Mouse (Mus musculus) megakaryocyte, adult 5-6 weeks (primary cell): Measurements from ENCODE around the gene Gdpd3. TPM values are rescaled to one million over a fixed set of nuclear protein-coding genes. Genes with fewer than 3 reads are reported as not detected.
"Not testable (repeated sequence)": the region's sequence is repeated elsewhere in the genome, so short reads cannot be mapped to it uniquely, and the experiment has no call there.

Source experiments
- ATAC-seq: 2 replicates; pipeline ENCODE4 v1.8.0; 2016; ENCODE audit warnings: mild to moderate bottlenecking, inconsistent platforms; ENCODE audit not compliant: poor library complexity, severe bottlenecking
- total RNA-seq, 2 experiments: library from RNA; stranded (forward) in 1 of 2; stranded (reverse) in 1 of 2; fragments of 153-499, 151-499 nt in 1 of 2; fragments of 221-1000, 200-1000 nt in 1 of 2; gene quantifications; 2 replicates each; pipeline versions ENCODE4 v1.2.3 to v1.2.4; 2015 to 2017

The Gdpd3 gene
- total RNA-seq (2015) = 26.8 and 37.3 TPM in 2 replicates
- total RNA-seq (2017) = 57.9 and 71.4 TPM in 2 replicates

DNA sequence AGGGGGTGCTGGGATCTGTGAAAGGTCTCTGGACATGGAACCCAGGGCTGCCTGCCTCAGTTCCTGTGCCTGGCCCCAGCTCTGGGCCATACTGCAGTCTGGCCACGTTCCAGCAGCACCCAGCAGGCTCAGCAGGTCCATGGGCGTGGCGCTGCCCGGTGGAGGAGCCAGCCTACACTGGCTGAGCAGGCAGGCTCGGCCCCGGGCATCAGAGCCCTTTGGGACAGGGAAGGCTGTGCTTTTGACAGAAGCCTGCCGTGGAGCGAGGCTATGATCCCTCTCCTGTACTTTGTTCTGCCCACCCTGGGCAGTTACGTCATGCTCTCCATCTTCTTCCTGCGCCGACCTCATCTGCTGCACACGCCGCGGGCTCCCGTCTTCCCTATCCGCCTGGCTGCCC is at the start of gene Gdpd3:
Gene Gdpd3, plus strand, starts transcription at position 134 of the 400 bp plus-strand sequence.
- ATAC-seq = no peak

DNA sequence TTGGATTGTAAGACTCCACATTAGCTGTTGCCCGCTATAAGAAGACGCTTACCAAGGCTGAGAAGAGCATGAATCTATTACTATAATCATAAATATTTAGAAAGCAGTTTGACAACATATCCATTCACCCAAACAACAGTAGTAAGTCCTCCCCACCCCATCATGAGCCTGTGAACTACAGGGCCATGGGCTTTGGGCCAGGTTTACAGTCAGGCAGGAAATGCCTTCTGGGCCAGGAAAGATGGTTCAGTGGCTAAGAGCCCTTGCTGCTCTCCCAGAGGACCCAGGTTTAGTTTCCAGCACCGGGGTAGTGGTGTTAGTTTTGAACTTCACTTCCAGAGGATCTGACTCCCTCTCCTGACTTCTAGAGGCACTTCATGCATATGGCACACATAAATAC is 48.6 kb upstream of the Gdpd3 start:
- ATAC-seq = no peak

DNA sequence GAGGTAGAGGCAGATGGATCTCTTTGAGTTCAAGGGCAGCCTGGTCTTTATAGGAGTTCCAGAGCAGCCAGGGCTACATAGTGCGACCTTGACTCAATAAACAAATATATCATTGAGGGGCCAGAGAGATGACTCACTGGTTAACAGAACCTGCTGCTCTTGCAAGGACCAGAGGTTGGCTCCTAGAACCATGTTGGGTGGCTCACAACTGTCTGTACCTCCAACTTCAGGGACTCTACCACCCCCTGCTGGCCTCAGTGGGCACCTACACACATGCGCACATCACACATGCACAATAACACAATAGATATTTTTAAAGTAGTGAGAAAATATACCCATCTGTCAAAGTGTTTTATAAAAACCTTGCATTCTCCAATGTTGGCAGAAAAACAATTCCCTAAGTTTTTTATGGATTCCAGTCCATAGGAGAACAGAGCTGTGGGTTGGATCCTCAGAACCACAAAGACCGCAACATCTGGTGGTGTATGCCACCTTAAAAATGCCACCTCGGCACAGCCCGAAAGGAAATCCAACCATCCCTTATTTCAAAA is 47.3 kb upstream of the Gdpd3 start:
- ATAC-seq = no peak

DNA sequence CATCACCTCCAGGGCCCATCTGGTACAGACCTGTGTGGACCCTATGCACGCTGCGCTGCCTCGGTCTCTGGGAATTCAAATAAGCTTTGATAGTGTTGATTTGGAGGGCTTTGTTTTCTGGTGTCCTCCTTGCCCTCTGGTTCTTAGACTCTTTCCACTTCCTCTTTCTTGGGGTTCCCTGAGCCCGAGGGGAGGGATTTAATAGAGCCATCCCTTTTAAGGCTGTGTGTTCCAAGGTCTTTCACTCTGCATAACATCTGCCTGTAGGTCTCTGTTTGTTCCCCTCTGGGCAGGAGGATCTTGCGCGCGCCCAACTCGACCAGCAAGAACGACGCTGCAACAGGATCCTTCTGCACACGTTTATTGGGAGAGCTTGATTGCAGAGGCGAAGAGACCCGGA is 44.5 kb upstream of the Gdpd3 start:
- peak; percentile 74 for ATAC-seq

DNA sequence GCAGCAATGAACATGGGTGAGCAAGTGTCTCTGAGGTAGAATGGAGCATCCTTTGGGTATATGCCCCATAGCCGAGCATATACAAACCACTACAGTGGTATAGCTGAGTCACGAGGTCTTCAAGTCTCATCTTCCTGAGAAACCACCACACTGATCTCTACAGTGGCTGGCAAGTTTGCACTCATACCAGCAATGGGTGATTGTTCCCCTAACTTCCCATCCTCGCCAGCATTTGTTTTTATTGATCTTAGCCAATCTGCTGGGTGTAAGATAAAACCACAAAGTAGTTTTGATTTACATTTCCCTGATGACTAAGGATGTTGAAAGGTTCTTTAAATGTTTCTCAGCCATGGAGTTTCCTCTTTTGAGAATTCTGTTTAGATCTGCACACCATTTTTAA is 41.1 kb upstream of the Gdpd3 start:
- peak; percentile 83 for ATAC-seq

DNA sequence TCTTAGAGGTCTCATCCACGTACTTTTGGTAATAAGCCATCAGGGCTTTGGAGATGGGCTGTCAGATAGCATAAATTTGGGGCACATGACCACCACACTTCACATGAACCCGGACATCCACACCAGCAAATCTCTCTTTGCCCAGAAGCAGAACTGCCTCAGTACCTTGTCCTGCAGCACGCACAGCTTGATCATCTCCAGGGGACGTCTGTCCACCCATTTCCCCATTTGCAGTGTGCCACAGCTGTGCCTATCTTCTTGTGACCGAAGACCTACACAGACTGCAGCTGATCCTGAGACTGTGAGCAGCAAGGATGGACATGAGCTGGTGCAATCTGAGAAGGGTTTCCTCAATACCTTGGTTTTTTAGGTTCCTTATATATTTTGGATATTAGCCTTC is 40.5 kb upstream of the Gdpd3 start:
- ATAC-seq = peak; percentile 74

DNA sequence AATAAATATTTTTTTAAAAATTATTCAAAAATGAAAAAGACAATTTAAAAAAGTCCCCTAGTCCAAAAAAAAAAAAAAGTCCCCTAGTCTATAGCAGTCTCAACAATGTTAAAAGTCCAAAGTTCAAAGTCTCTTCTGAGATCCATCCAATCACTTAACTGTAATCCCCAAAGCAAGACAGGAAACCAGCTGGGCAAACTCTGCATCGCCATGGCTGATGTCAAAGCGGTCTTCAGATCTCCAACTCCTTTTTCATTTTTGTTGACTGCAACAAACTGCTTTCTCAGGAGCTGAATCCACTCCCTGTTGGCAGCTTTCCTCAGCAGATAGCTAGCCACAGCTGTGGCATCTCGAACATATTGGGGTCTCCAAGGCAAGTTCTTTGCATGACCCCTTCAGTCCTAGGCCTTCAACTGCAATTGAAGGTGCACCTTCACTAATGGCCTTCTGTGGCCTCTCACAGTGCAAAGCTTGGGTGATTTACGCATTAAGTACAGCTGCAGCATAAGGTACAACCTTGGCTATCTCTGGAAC is 35.8 kb upstream of the Gdpd3 start:
- not testable (repeated sequence) for ATAC-seq

DNA sequence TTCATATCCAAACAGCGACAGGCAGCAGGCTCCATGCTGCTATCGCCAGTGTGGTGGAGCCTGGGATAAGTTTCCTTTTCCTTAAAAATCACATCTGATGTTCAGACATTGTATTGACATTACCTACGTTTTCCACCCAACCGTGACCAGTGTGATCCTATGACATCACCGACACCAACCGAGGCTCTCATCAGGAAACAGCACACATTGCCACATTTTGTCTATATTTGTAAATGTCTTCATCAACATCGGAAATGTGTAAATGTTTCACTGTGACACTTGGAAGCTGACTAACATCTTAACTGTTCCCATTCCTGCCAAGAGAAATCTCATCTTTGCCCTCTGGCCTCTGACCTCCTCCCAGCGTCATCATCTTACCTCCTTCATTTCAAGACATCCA is 30.0 kb upstream of the Gdpd3 start:
- ATAC-seq = peak; percentile 78

DNA sequence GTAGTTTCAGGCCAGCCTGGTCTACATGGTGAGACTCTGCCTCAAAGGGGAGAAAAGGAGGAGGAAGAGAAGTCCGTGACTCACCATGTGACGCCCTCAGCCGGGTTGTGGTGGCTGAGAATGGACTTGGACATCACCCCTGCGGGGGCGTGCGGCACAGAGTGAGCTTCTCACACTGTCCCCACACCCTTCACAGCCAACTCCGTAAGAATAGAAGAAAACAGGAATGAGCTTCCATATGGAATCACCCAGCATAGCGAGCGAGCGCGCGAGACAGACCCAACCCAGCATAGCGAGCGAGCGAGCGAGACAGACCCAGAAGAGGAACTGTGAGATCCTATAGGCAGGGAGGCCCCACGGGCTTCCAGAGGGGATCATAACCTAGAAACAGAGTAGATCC is 26.6 kb upstream of the Gdpd3 start:
- no peak for ATAC-seq

DNA sequence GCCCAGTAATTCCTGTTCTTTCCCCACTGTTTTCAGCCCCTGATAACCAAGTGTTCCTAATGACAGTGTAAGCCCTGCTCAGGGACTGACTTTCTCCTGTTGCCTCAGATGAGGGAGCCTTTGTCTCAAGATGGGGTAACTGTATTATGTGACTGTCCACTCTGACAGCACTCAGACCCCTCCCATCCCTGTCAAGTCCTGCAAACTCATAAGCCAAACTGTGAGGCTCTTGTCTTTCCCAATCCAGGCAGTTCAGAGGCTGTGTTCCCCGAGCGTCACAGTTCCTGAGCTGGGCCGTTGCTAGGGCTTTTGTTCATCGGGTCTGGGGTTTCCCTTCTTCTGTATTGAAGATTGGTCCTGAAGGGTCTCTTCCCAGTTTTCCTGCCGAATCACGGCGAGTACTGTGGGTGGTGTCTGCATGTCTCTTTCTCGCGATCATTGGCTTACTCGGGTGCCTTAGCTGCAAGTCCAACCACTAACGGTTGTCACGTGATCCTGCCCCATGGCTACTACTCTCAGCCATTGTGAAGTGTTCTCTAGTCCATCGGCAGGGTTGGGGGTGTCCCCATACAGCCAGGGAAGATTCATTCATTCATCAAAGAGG is 25.9 kb upstream of the Gdpd3 start:
- no peak for ATAC-seq

DNA sequence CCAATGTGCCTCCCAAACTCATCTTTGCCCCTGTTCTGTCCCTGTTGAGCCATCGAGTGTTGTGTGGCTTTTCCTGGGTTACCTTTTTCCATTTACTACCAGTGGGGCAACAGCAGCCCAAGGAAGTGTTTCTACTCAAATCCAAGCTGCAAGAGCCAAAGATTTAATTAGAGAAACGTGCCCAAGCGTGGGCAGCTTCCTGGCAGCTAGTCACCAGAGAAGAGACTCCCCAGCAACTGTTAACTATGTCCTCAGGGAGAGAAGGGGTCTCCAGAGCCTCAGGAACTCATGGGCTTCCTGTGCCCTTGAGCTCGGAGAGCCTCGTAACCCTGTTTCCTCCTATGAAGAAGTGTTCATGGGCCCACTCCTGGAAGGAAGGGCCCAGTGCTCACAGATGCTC is 25.2 kb upstream of the Gdpd3 start:
- ATAC-seq = no peak

DNA sequence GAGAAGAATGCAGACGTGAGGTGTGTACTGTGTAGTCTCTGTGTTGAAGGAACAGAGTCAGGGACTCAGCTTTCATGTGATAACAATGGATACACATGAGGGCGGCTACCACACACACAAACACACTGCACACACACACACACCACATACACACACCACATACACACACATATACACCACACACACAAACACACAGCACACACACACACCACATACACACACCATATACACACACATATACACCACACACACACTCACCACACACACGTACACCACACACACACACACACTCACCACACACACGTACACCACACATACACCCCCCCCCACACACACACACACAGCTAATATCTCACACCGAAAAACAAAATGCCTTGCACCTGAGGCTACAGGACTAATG is 24.7 kb upstream of the Gdpd3 start:
- ATAC-seq = no peak

DNA sequence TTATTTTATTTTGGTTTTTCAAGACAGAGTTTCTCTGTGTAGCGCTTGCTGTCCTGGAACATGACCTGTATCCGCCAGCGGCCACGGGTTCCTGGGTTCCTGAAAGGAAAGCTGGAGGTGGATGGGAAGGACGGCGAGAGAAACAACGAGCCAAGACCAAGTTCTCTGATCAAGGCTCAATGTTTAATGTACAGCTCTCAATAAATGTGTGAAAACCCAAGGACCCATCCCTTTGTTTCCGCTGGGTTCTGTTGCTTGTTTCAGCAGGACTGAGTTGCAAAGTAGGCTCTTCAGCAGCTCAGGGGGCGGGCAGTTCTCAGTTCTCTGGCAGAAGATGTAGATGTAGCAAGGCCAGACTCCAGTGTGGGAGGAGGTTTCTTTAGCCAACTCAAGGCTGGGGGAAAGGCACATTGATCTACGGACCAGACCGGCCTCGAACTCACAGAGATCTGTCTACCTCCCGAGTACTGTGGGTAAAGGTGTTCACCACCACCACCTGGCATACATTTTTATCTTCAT is 24.1 kb upstream of the Gdpd3 start:
- ATAC-seq = no peak

DNA sequence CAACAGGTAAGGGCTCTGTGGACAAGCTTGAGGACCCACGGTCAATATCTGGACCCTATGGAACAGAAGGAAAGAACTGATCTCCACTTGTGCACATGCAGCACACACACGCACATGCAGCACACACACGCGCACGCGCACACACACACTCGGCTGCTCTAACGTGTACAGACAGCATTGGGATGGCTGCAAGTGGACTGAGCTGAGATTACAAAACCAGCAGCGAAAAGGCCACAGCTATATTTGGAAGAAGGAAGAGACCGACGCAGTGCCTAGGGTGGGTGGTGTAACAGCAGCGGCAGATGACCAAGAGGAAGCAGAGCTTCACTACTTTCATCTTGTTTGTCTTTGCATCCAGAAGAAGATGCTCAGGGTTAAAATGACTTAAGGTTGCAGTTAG is 20.1 kb upstream of the Gdpd3 start:
- ATAC-seq = peak; percentile 90

DNA sequence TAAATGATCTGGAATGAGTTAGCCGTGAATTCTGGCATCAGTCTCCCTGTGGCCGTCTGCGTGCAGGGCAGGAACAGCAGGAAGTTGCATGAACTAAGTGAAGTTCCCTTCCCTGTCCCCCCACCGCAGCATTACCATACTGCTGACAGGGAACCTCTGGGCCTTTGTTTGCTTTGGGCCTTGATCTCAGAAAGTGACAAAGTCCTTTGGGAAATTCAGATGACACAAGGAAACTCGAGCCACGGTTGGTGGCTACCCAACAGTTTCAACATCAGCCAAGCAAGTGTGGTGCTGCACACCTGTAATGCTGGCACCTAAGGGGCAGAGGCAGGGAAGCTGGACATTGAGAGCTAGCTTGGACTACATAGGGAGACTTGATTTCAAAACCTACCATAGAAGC is 19.3 kb upstream of the Gdpd3 start:
- ATAC-seq = peak; percentile 84

DNA sequence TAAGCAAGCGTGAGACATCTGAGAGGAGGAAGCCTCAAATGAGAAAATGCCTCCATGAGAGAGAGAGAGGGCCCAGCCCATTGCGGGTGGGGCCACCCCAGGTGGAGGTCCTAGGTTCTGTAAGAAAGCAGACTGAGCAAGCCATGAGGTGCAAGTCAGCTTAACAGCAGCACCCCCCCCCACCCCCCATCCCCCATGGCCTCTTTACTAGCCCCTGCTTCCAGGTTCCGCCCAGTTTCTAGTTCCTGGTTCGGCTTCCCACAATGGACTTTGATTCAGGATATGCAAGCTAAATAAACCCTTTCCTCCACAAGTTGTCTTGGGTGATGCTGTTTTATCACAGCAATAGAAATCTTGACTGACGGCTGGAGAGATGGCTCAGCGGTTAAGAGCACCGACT is 17.3 kb upstream of the Gdpd3 start:
- no peak for ATAC-seq

DNA sequence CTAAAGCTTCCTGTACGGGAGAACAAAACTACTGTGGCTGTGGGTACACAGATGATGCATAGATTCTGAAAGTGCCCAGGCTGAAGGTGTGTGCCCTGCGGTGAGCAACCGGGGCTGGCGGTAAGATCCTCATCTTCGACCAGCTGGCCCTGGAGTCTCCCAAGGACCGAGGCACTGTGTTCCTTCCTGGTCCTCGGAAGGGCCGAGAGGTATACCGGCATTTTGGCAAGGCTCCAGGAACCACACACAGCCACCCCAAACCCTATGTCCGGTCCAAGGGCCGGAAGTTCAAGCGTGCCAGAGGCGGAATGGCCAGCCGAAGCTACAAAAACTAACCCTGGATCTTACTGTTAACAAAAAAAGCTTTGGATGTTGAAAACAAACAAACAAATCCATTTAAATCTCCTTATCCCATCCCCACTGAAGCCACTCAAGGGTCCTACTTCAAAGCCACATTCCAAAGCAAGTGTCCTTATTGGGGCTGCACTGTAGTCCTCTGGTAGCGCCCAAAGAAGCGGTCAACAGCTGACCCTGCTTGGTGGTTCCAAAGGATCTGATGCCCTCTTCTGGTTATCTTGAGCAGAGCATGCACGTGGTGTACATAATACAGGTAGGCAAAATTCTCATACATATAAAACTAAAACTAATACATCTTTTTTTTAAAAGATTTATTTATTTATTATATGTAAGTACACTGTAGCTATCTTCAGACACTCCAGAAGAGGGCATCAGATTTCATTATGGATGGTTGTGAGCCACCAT is 16.4 kb upstream of the Gdpd3 start:
- no peak for ATAC-seq

DNA sequence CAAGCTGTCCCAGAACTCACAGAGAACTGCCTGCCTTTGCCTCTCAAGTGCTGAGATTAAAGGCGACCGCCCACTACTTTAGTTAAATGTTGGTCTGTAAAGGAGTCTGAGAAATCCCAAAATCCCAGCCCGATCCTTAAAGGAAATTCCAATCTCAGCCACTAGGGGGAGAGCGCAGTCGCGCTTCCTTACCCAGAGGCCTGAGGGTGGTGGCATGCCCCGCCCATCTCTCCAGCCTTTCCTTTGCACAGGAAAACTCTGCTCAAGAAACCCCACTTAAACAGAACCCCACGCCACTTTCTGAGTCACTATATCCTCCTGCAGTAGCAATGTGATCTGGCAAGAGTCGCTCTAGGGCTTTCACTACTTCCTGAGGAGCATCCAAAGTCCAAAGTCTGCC is 11.3 kb upstream of the Gdpd3 start:
- peak; percentile 67 for ATAC-seq

DNA sequence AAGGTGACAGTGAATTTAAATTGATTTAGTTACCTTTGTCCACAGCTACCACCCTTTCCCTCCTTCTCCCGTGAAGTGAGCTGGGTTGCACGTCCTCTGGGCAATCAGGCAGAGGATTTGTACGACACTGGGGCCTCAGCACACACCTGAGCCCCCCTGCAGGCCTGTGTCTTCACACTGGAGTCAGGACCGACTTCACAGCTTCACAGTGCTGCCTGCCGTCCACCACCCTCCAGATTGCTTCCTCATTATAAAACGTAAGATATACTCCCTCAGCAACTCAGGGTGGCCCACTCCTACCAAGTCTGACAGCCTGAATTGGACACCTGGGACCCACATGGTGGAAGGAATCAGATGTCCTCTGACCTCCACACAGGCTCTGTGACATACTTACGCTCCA is 7.6 kb upstream of the Gdpd3 start:
- ATAC-seq = no peak

DNA sequence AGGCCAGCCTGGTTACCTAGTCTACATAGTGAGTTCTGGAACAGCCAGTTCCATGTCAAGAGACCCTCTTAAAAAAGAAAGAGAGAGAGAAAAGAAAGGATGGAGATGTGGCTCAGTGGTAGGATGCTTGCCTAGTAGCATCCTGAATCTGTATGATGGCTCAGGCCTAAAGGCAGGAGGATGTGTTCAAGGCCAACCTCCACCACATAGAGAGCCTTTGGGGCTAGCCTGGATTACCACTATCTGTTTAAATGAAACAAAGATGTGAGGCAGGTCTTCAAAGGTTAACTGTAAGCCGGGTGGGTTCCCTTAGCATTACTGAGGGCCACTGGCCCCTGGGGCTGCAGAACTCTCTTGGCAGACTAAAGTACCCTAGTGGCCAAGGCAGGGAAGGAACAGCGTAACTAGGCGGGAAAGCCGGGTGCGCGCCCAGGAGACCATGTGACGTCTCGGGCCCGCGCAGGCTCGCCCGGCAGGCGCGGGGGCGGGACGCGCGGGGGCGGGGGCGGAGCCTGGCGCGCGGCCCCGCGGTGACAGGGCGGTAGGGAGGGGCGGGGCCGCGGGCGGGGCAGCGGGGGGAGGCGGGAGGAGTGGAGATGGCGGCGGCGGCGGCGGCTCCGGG is 7.0 kb upstream of the Gdpd3 start, which contains the start of gene Mapk3:
Gene Mapk3, plus strand, starts transcription at position 552 of the 622 bp plus-strand sequence.
- peak; percentile 88 for ATAC-seq

DNA sequence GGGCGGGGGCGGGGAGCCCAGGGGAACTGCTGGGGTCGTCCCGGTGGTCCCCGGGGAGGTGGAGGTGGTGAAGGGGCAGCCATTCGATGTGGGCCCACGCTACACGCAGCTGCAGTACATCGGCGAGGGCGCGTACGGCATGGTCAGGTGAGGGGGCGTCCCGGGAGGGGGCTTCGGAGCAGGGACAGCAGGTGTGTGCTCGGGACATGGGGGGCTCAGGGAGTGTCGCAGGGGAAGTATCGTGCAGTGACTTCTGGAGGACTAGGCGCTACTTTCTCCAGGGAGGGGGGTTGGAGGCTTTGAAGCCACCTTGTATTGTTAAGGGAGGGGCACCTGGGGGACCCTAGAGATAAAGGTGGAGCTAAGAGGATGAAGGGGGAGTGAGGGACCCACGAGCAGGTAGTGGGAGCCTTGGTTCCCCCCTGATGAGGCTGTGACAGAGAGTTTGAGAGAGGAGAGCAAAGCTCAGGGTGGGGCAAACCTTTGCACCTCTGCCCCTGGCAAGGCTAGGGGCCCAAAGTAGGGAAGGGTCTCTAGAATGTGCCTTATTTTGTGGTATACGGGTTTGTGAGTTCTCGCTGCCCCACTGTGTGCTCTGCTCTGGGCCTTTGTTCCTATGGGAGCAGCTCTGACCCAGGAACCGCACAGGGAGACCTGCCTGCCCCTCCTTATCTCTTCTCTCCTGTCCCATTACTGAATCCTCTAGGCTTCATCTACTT is 6.3 kb upstream of the Gdpd3 start:
- ATAC-seq = no peak
